ENCODE assay signal across 8 mouse cellular contexts in the genomic region with DNA sequence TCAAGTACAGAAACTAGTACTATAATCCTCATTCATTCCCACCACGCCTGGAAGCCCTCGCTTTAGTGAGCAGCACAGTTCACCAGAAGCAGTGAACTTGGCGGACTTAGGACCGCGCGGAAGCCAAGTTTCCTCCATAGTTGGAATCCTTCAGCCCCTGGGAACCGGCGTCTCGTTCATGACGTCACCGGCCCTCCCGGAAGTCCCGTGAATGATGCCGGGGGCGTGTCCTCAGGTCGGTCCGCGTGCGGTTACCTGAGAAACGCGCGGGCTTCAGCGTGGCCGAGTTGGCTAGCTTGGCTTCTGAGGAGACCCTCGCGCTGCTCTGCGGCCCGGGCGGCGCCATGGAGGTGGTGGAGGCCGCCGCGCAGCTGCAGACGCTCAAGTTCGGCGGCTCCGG. TPM values are rescaled to one million over a fixed set of nuclear protein-coding genes. Genes with fewer than 3 reads are reported as not detected.
DNase-seq lines count a peak whose midpoint lies in the region; ATAC-seq and TF ChIP-seq lines count a peak whose summit lies in the region.

Naf1 (plus strand) TSS at position 195 of the 400 bp plus-strand sequence.

- peaks cover 6 to 25% of the 10 kb centered on the region in 2 experiments for H3K36me3 ChIP-seq in MEL (ENCODE audit: control insufficient read depth in 1 of 2, insufficient read depth in 2 of 2, low read length in 2 of 2)
- no peaks in the 10 kb centered on the region for H3K36me3 ChIP-seq in forebrain, postnatal 0 days (ENCODE audit: insufficient read depth)
- H3K36me3 ChIP-seq in lung, embryonic 15.5 days, result no peaks in the 10 kb centered on the region

- peak; percentile 98 for ATAC-seq in forebrain, postnatal 0 days
- ATAC-seq in lung, embryonic 15.5 days (ENCODE audit: borderline replicate concordance, extremely low read depth, low FRiP score, low TSS enrichment), result peak; percentile 96

- H3K9ac ChIP-seq in MEL (ENCODE audit: control insufficient read depth, low read depth, low read length, poor library complexity, severe bottlenecking), result peak within 1 kb of the TSS; percentile 98
- H3K9ac ChIP-seq in forebrain, postnatal 0 days, result peak within 1 kb of the TSS; percentile 72
- peak within 1 kb of the TSS; percentile 66 for H3K9ac ChIP-seq in lung, embryonic 15.5 days

- TF ChIP-seq EP300 in MEL (IDR thresholded peaks at IDR 0.05; ENCODE audit: low read depth in 1 of 2, low read length in 2 of 2), result no peak

- H3K4me2 ChIP-seq in forebrain, postnatal 0 days (ENCODE audit: low read depth), result peak within 1 kb of the TSS; percentile 76
- peak within 1 kb of the TSS; percentile 82 for H3K4me2 ChIP-seq in lung, embryonic 15.5 days

- no peaks in the 10 kb centered on the region for H3K27me3 ChIP-seq in MEL (ENCODE audit: control insufficient read depth in 1 of 2, insufficient read depth in 2 of 2, low read length in 2 of 2)
- H3K27me3 ChIP-seq in cerebellum, adult 2 months (ENCODE audit: control insufficient read depth, insufficient read depth, low read length), result no peaks in the 10 kb centered on the region
- H3K27me3 ChIP-seq in forebrain, postnatal 0 days (ENCODE audit: insufficient read depth, low read length), result no peaks in the 10 kb centered on the region
- no peaks in the 10 kb centered on the region for H3K27me3 ChIP-seq in lung, embryonic 15.5 days

- H3K27ac ChIP-seq in MEL (ENCODE audit: control insufficient read depth, low read depth, low read length), result peak within 1 kb of the TSS; percentile 59
- H3K27ac ChIP-seq in cerebellum, adult 2 months (ENCODE audit: insufficient read depth, low read length), result no peak within 1 kb of the TSS
- H3K27ac ChIP-seq in forebrain, postnatal 0 days (ENCODE audit: low read depth, low read length), result peak within 1 kb of the TSS; percentile 60
- H3K27ac ChIP-seq in lung, embryonic 15.5 days, result peak within 1 kb of the TSS; percentile 56

- no peak for TF ChIP-seq RAD21 in MEL (IDR thresholded peaks at IDR 0.05; ENCODE audit: low read depth, low read length)

- H3K4me1 ChIP-seq in MEL (ENCODE audit: control insufficient read depth in 1 of 2, insufficient read depth in 2 of 2, low read length in 2 of 2), result peaks cover 10 to 13% of the 10 kb centered on the region in 2 experiments; a peak in 3 of 4 replicates
- no peaks in the 10 kb centered on the region for H3K4me1 ChIP-seq in cerebellum, adult 2 months (ENCODE audit: control insufficient read depth, insufficient read depth, low read length)
- H3K4me1 ChIP-seq in forebrain, postnatal 0 days (ENCODE audit: insufficient read depth), result peaks cover 23% of the 10 kb centered on the region
- peaks cover 15% of the 10 kb centered on the region for H3K4me1 ChIP-seq in lung, embryonic 15.5 days

- H3K79me2 ChIP-seq in MEL (ENCODE audit: control insufficient read depth, insufficient read depth, low read length, poor library complexity), result peaks cover 46% of the 10 kb centered on the region

- H3K4me3 ChIP-seq in MEL (ENCODE audit: control insufficient read depth in 1 of 2, insufficient read depth in 1 of 2, low read depth in 2 of 2, low read length in 2 of 2), result peak within 1 kb of the TSS; percentile 71 to 93
- H3K4me3 ChIP-seq in cerebellum, adult 2 months (replicated peaks; ENCODE audit: insufficient read depth, low read depth, low read length), result peak within 1 kb of the TSS; percentile 67
- H3K4me3 ChIP-seq in forebrain, postnatal 0 days (ENCODE audit: low read depth, low read length), result peak within 1 kb of the TSS; percentile 76
- peak within 1 kb of the TSS; percentile 58 for H3K4me3 ChIP-seq in lung, embryonic 15.5 days

- H3K9me3 ChIP-seq in MEL (replicated peaks; ENCODE audit: insufficient read depth, low read length), result no peaks in the 10 kb centered on the region
- no peaks in the 10 kb centered on the region for H3K9me3 ChIP-seq in forebrain, postnatal 0 days (ENCODE audit: low read length)
- H3K9me3 ChIP-seq in lung, embryonic 15.5 days, result no peaks in the 10 kb centered on the region

- WGBS in cerebellum, adult 2 months, result under 1% methylated on average over 37 of the region's 37 CpGs
- under 1% methylated on average over 37 of the region's 37 CpGs for WGBS in forebrain, postnatal 0 days
- WGBS in lung, embryonic 15.5 days, result under 1% methylated on average over 37 of the region's 37 CpGs

- TF ChIP-seq POLR2A in MEL (IDR thresholded peaks at IDR 0.05; ENCODE audit: control insufficient read depth in 1 of 2, insufficient read depth in 1 of 2, low read depth in 1 of 2, low read length in 2 of 2, poor library complexity in 1 of 2), result peak; percentile 47 to 76; a peak in 3 of 4 replicates
- no peak for TF ChIP-seq POLR2A in cerebellum, adult 2 months (IDR thresholded peaks at IDR 0.05; ENCODE audit: borderline replicate concordance, insufficient read depth, low read length)

- peak; percentile 97 for DNase-seq in MEL (ENCODE audit: low read depth, low spot score)
- DNase-seq in cerebellum, adult 2 months, result peak; percentile 93 to 94
- DNase-seq in forebrain, postnatal 0 days, result peak; percentile 97
- peak; percentile 94 for DNase-seq in heart, postnatal 4 days
- DNase-seq in layer of hippocampus, adult 8-10 months (ENCODE audit: low spot score in 2 of 2), result peak; percentile 89 to 93
- peak; percentile 86 for DNase-seq in ovary, adult 18-20 months (ENCODE audit: low spot score)
- peak; percentile 93 for DNase-seq in thymus, postnatal 0 days (ENCODE audit: low spot score)

- no peak for TF ChIP-seq CTCF in MEL (IDR thresholded peaks at IDR 0.05 in 2 of 3, conservative IDR thresholded peaks at IDR 0.05 in 1 of 3; ENCODE audit: control insufficient read depth in 1 of 3, insufficient read depth in 1 of 3, low read depth in 2 of 3, low read length in 3 of 3, poor library complexity in 1 of 3, severe bottlenecking in 1 of 3)
- no peak for TF ChIP-seq CTCF in cerebellum, adult 2 months (IDR thresholded peaks at IDR 0.05; ENCODE audit: borderline replicate concordance, insufficient read depth, low read depth, low read length)
- TF ChIP-seq CTCF in forebrain, postnatal 0 days (IDR thresholded peaks at IDR 0.05; ENCODE audit: low read depth), result no peak

TF ChIP-seq in MEL, 35 proteins besides CTCF, POLR2A, EP300 and RAD21:
- TF ChIP-seq SMC3 (IDR thresholded peaks at IDR 0.05; ENCODE audit: low read depth, low read length), result no peak
- TF ChIP-seq TBP (IDR thresholded peaks at IDR 0.05; ENCODE audit: low read depth, low read length), result peak; percentile 72
- peak; percentile 49; the same call in 1 of the 2 replicates for TF ChIP-seq KAT2A (conservative IDR thresholded peaks at IDR 0.05; ENCODE audit: low read depth, low read length)
- peak; percentile 96 for TF ChIP-seq SIN3A (IDR thresholded peaks at IDR 0.05; ENCODE audit: low read length)
- peak; percentile 50; the same call in 1 of the 2 replicates for TF ChIP-seq MAZ (IDR thresholded peaks at IDR 0.05; ENCODE audit: low read depth, low read length)
- peak; percentile 78 for TF ChIP-seq MAX (IDR thresholded peaks at IDR 0.05; ENCODE audit: low read length)
- no peak for TF ChIP-seq JUND (IDR thresholded peaks at IDR 0.05; ENCODE audit: low read depth, low read length)
- TF ChIP-seq ETS1 (IDR thresholded peaks at IDR 0.05; ENCODE audit: low read depth, low read length), result peak; percentile 60; the same call in 1 of the 2 replicates
- TF ChIP-seq ELF1 (IDR thresholded peaks at IDR 0.05; ENCODE audit: low read depth, low read length), result peak; percentile 94
- peak; percentile 64; the same call in 1 of the 2 replicates for TF ChIP-seq TCF12 (IDR thresholded peaks at IDR 0.05; ENCODE audit: low read depth, low read length)
- TF ChIP-seq HCFC1 (IDR thresholded peaks at IDR 0.05; ENCODE audit: low read depth, low read length), result peak; percentile 88
- TF ChIP-seq UBTF (IDR thresholded peaks at IDR 0.05; ENCODE audit: borderline replicate concordance, insufficient read depth, low read depth, low read length), result no peak
- peak; percentile 48 for TF ChIP-seq USF1 (IDR thresholded peaks at IDR 0.05; ENCODE audit: low read depth, low read length)
- peak; percentile 65 for TF ChIP-seq NELFE (IDR thresholded peaks at IDR 0.05; ENCODE audit: low read depth, low read length)
- peak; percentile 92 for TF ChIP-seq BHLHE40 (IDR thresholded peaks at IDR 0.05; ENCODE audit: borderline replicate concordance, low read depth, low read length)
- peak; percentile 91 for TF ChIP-seq MYC (IDR thresholded peaks at IDR 0.05; ENCODE audit: low read depth, low read length)
- no peak for TF ChIP-seq RCOR1 (IDR thresholded peaks at IDR 0.05; ENCODE audit: low read depth, low read length)
- no peak for TF ChIP-seq MYB (IDR thresholded peaks at IDR 0.05; ENCODE audit: low read depth, low read length)
- no peak for TF ChIP-seq POLR2AphosphoS5 (IDR thresholded peaks at IDR 0.05; ENCODE audit: borderline replicate concordance, low read depth, low read length)
- peak; percentile 96 for TF ChIP-seq MXI1 (IDR thresholded peaks at IDR 0.05; ENCODE audit: low read depth, low read length)

RNA-seq across cellular contexts. Expression of gene Naf1, which starts in this region (rescaled TPM):
- total RNA-seq in MEL (2012; rRNA removed), result 11.1 TPM in 2 replicates
- 10 to 100 TPM in 1 of 2 experiments, not detected in 1; 39.6 TPM for polyA plus RNA-seq in MEL (2012; ENCODE audit: insufficient read depth in 1 of 2, insufficient read length in 2 of 2, low read depth in 1 of 2, low replicate concordance in 2 of 2, missing spikeins in 1 of 2)
- polyA plus RNA-seq in cerebellum, adult 2 months (2012; rRNA removed), result 6.4 and 7.0 TPM in 2 replicates
- total RNA-seq in forebrain, postnatal 0 days (2014; rRNA removed), result 10.1 and 11.7 TPM in 2 replicates
- polyA plus RNA-seq in forebrain, postnatal 0 days (2015; fragmentation: Nextera tagmentation; extraction: Ambion mirVana), result 2.0 and 2.3 TPM in 2 replicates
- total RNA-seq in heart, postnatal 4 days (2021), result 10 to 100 TPM in 1 of 2 experiments, 1 to 10 TPM in 1; 9.7 to 10.4 TPM
- total RNA-seq in layer of hippocampus, adult 8-10 months (2022), result 10 to 100 TPM; 12.7 to 15.4 (median 13.7) TPM
- polyA plus RNA-seq in lung, embryonic 15.5 days (2015; fragmentation: Nextera tagmentation; extraction: Ambion mirVana), result 3.2 and 3.3 TPM in 2 replicates
- 4.6 and 5.0 TPM in 2 replicates for polyA plus RNA-seq in thymus, postnatal 0 days (2015; fragmentation: Nextera tagmentation; extraction: Ambion mirVana)
